Mouse (Mus musculus) intestine, embryonic 15.5 days (tissue): ENCODE data around the gene Camsap3. TPM values are rescaled to one million over a fixed set of nuclear protein-coding genes. Genes with fewer than 3 reads are reported as not detected.

Experiments used
- ATAC-seq: fragments of 200-750 bp; cut with Nextera tagmentation; 2 replicates; pipeline ENCODE4 v1.8.0; 2017; ENCODE audit warnings: moderate TSS enrichment, moderate library complexity
- H3K27ac ChIP-seq: fragments of 300-500 bp; sonication (generic); 2 replicates; pipeline ENCODE4 v1.5.1; 2015; ENCODE audit warnings: mild to moderate bottlenecking, inconsistent platforms
- H3K27me3 ChIP-seq: fragments of 300-500 bp; sonication (generic); replicated peaks from 2 replicates; pipeline ENCODE4 v1.6.1; 2015; ENCODE audit warnings: inconsistent platforms
- H3K36me3 ChIP-seq: fragments of 300-500 bp; sonication (generic); 2 replicates; pipeline ENCODE4 v1.6.1; 2015; ENCODE audit warnings: inconsistent platforms
- H3K4me1 ChIP-seq: fragments of 300-500 bp; sonication (generic); replicated peaks from 2 replicates; pipeline ENCODE4 v1.6.1; 2015; ENCODE audit warnings: inconsistent platforms
- H3K4me2 ChIP-seq: fragments of 300-500 bp; sonication (generic); replicated peaks from 2 replicates; pipeline ENCODE4 v1.6.1; 2015; ENCODE audit warnings: mild to moderate bottlenecking, inconsistent platforms
- H3K4me3 ChIP-seq: fragments of 300-500 bp; sonication (generic); replicated peaks from 2 replicates; pipeline ENCODE4 v1.5.1; 2015; ENCODE audit warnings: inconsistent platforms
- H3K9ac ChIP-seq: fragments of 300-500 bp; sonication (generic); 2 replicates; pipeline ENCODE4 v1.6.1; 2015; ENCODE audit warnings: inconsistent platforms
- H3K9me3 ChIP-seq: fragments of 300-500 bp; sonication (generic); 2 replicates; pipeline ENCODE4 v1.6.1; 2016; ENCODE audit warnings: inconsistent platforms
- WGBS: fragments of 180-500 bp; shearing (Covaris S2); methylation state at CpG from one replicate; pipeline ENCODE4 v1.1.7; 2015; 5-methylcytosine and 5-hydroxymethylcytosine counted together
- polyA plus RNA-seq: library from polyadenylated mRNA; unstranded; fragments of >200 nt; fragmentation: Nextera tagmentation; extraction: Ambion mirVana; gene quantifications from 2 replicates; pipeline ENCODE4 v1.2.1, GENCODE M21; 2015

Camsap3 gene
- polyA plus RNA-seq, 1 experiment from 2014 or later: 21.0 TPM

DNA sequence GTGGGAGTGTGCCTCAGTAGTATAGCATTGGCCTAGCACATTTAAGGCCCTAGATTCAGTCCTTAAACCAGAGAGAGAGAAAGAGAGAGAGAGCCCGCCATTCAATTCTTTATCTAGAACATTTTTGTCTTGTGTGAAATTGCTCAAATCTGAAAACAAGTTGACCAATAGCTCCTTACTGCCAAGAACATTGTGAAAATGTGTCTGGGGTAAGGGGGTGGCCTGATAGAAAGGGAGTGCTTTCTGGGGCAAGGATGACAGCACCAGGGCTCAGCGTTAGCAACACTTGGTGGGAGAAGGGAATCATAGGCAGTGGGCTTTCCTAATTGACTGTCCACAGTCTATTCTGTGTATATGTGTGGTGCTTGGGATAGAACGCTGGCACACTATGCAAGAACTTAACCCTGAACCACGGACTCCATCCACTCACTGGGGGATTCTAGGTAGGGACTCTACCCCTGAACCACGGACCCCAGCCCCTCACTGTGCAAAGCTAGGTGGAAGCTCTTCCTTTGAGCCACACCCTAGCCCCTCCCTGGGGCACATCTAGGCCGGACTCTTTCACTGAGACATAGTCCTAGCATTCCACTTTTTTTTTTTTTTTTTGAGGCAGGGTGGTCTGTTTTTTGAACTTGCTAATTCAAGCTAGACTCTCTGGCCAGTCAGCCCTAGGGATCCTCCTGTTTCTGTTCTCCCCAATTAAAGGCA is 59.9 kb downstream of the Camsap3 start:
- H3K27me3 ChIP-seq: no peaks in the 10 kb centered on the region
- H3K4me3 ChIP-seq: no peak overlapping the region
- H3K9me3 ChIP-seq: no peaks in the 10 kb centered on the region
- H3K9ac ChIP-seq: no peak overlapping the region
- no peak overlapping the region for H3K27ac ChIP-seq
- H3K36me3 ChIP-seq: no peaks in the 10 kb centered on the region
- H3K4me2 ChIP-seq: no peak overlapping the region
- WGBS: 84% methylated on average over 6 of the region's 6 CpGs
- no peaks in the 10 kb centered on the region for H3K4me1 ChIP-seq
- no peak for ATAC-seq

DNA sequence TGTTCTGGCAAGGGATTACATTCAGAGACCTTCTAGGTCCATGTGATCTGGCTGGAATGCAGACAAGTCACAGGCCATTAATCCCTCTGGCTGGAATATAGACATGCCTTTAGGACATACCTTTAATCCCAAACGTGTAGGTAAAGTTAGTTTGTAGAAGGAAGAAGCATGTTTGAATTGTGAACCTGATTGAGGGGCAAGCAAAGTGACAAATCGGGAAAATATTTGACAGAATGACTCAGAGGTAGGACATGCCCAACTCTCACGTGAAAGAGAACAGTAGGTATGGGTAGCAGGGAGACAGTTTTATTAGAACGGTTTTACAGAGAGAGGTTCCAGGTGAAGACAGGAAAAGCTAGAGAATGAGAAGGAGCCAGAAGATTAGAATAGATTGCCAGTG is 60.5 kb downstream of the Camsap3 start:
- Histone ChIP-seq H3K4me3 (no peak overlapping the region), H3K4me1 (no peaks in the 10 kb centered on the region), H3K36me3 (no peaks in the 10 kb centered on the region), H3K27ac (no peak overlapping the region), H3K4me2 (no peak overlapping the region), H3K9ac (no peak overlapping the region), H3K9me3 (no peaks in the 10 kb centered on the region), H3K27me3 (no peaks in the 10 kb centered on the region)
- 69% methylated on average over 4 of the region's 4 CpGs for WGBS
- no peak for ATAC-seq

DNA sequence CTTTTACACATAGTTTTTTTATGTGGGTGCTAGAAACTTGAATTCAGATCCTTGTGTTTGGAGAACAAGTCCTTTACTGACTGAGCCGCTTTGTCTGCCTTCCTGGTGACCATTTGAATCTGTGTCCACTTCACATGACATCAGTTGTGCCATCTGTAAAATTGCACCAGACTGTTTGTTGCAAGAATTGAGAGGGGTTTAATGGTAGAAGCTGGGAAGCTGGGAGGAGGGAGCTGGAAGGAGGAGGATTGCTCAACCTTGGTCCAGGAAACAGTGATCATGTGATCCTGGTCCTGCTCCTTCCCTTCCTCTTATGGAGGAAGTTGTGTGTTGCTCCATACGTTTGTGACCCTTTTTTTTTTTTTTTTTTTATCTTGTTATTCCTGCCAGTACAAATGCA is 61.2 kb downstream of the Camsap3 start:
- Histone ChIP-seq H3K36me3 (no peaks in the 10 kb centered on the region), H3K4me3 (no peak overlapping the region), H3K27me3 (no peaks in the 10 kb centered on the region), H3K27ac (no peak overlapping the region), H3K9ac (no peak overlapping the region), H3K4me1 (no peaks in the 10 kb centered on the region), H3K4me2 (no peak overlapping the region), H3K9me3 (no peaks in the 10 kb centered on the region)
- no peak for ATAC-seq
- 68% methylated on average over 2 of the region's 2 CpGs for WGBS

DNA sequence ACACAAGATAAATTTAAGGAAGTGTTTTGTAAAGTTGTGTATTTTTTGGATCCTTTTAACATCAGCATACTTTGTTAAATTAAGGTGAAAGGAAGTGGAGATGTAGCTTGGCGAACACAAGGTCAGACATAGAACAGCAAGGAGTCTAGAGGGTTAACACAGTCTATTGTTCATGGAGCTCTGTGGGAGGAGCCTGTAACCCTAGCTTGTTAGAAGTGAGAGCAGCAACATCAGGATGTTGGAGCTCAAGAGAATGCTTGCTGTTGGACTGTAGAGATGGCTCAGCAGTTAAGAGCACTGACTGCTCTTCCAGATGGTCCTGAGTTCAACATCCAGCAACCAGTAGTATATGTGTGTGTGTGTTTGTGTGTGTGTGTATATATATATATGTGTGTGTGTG is 61.9 kb downstream of the Camsap3 start:
- H3K27ac ChIP-seq: no peak overlapping the region
- H3K36me3 ChIP-seq: no peaks in the 10 kb centered on the region
- WGBS: 39% methylated on average over 1 of the region's 1 CpGs
- H3K9ac ChIP-seq: no peak overlapping the region
- no peaks in the 10 kb centered on the region for H3K4me1 ChIP-seq
- H3K27me3 ChIP-seq: no peaks in the 10 kb centered on the region
- no peak for ATAC-seq
- no peaks in the 10 kb centered on the region for H3K9me3 ChIP-seq
- H3K4me3 ChIP-seq: no peak overlapping the region
- H3K4me2 ChIP-seq: no peak overlapping the region

DNA sequence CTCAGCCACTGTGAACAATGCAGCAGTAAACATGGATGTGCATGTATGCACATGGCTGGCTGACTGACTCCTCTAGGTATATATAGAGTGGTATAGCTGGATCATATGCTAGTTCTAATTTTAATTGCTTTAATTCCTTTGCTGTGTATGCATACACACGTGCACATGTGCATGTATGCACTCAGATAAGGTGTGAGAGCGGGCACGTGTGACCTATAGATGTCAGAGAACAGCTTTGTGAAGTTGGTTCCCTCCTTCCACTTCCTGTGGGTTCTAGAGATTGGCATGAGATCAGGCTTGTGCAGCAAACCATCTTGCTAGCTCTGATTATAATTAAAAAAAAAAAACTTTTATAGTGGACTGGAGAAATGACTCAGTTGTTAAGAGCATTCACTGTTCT is 65.8 kb downstream of the Camsap3 start:
- no peaks in the 10 kb centered on the region for H3K4me1 ChIP-seq
- no peaks in the 10 kb centered on the region for H3K9me3 ChIP-seq
- no peaks in the 10 kb centered on the region for H3K27me3 ChIP-seq
- H3K9ac ChIP-seq: no peak overlapping the region
- H3K4me3 ChIP-seq: no peak overlapping the region
- ATAC-seq: no peak
- no peaks in the 10 kb centered on the region for H3K36me3 ChIP-seq
- no peak overlapping the region for H3K4me2 ChIP-seq
- H3K27ac ChIP-seq: no peak overlapping the region
- 63% methylated on average over 3 of the region's 3 CpGs for WGBS

DNA sequence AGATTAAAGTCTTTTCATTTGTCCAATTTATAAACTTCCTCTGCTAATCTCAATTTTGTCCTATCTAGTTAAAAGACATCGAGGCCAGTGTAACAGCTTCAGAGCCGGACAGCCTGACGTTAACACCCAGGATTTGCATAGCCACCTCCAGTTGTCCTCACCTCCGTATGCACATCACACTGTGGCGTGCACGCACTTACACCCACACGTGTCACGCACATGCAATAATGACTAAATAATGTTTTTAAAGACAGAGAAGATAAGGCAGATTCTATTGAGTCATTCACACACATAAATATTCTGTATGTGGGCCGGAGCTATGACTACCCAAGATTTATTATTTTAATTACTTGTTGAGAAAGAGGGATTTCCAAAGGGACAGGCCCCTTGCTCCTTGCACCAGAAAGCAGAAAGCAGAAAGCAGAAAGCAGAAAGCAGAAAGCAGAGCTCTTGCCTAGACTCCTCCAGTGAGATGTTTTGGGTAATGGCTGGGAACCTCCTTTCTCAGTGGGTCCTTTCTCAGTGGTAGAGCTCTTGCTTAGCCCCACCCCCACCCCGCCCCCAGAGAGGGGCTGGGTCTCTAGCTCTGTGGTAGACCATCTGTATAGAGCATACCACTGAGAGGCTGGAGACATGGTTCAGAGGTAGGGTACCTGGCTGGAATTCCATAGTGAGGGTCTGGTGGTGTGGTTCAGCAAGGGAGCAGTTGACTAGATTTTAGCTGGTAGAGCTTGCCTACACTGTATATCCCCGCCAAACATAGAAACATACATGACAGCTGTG is 67.8 kb downstream of the Camsap3 start:
- WGBS: 70% methylated on average over 11 of the region's 11 CpGs
- H3K27ac ChIP-seq: no peak overlapping the region
- peak; percentile 12; the same call in 1 of the 2 replicates for ATAC-seq
- H3K9me3 ChIP-seq: no peaks in the 10 kb centered on the region
- H3K4me2 ChIP-seq: no peak overlapping the region
- no peaks in the 10 kb centered on the region for H3K36me3 ChIP-seq
- H3K4me3 ChIP-seq: no peak overlapping the region
- H3K27me3 ChIP-seq: no peaks in the 10 kb centered on the region
- no peak overlapping the region for H3K9ac ChIP-seq
- H3K4me1 ChIP-seq: no peaks in the 10 kb centered on the region

DNA sequence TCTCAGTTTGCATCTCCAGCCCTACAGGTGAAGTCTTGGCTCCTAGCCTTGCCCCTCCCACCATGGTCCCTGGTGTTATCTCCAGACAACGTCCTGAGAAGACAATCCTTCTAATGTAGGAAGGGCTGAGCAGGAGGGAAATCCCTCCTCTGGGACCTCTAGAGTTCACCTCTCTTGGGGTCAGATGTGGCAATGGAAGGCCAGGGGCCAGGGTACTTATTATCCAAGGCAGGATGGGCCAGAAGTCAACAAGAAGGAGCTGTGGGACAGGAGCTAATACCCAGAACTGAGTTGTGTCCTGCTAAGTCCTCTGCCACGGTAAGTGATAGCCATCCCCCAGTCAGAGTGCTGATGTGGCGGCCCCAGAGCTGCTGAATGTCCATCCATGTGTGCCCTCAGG is 68.4 kb downstream of the Camsap3 start, which contains the start of gene Retn:
TSS of gene Retn (plus strand) at position 245 of the 400 bp plus-strand sequence.
- Histone ChIP-seq H3K4me3 (no peak within 1 kb of the TSS), H3K36me3 (no peaks in the 10 kb centered on the region), H3K27me3 (no peaks in the 10 kb centered on the region), H3K9me3 (no peaks in the 10 kb centered on the region), H3K4me1 (no peaks in the 10 kb centered on the region), H3K9ac (no peak within 1 kb of the TSS), H3K27ac (no peak within 1 kb of the TSS), H3K4me2 (no peak within 1 kb of the TSS)
- no peak for ATAC-seq
- 70% methylated on average over 3 of the region's 3 CpGs for WGBS

DNA sequence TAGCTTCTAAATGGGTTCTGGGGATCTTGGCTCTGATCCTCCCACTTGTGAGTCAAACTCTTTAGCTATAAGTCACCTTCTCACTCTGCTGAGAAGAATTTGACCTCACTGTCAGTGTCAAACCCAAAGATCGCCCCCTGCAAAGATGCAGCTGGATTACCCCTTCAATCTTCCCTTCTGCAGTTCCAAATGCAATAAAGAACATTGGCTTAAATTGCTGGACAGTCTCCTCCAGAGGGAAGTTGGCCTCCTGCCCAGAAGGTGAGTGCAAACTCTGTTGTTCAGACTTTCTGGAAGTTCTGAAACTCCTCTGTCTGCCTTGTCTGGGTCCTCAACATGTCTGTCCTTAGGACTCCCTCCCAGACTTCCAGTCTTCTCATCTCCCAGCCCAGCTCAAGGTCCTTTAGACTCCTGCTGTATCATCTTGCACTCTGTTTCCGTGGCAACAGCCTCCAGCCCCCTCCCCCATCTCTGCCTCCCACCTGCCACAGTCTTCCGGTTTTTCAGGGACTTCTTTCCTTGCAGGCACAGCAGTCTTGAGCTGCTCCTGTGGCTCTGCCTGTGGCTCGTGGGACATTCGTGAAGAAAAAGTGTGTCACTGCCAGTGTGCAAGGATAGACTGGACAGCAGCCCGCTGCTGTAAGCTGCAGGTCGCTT is 69.8 kb downstream of the Camsap3 start:
- Histone ChIP-seq H3K9ac (no peak overlapping the region), H3K27ac (no peak overlapping the region), H3K36me3 (no peaks in the 10 kb centered on the region), H3K4me2 (no peak overlapping the region), H3K4me3 (no peak overlapping the region), H3K9me3 (no peaks in the 10 kb centered on the region), H3K27me3 (no peaks in the 10 kb centered on the region), H3K4me1 (no peaks in the 10 kb centered on the region)
- WGBS: 22% methylated on average over 7 of the region's 7 CpGs
- ATAC-seq: no peak

Other genes with a start within 250 kb of the Camsap3 start
- 0.19 and 0.21 TPM in 2 replicates for gene A430078G23Rik, start 233.9 kb upstream of the Camsap3 start, polyA plus RNA-seq
- gene Arhgef18, start 194.3 kb upstream of the Camsap3 start, polyA plus RNA-seq: 6.6 and 7.0 TPM in 2 replicates
- 8.9 and 15.2 TPM in 2 replicates for gene Pex11g, start 119.6 kb upstream of the Camsap3 start, polyA plus RNA-seq
- not detected in 2 replicates for gene Tex45, start 116.4 kb upstream of the Camsap3 start, polyA plus RNA-seq
- 31.3 and 32.6 TPM in 2 replicates for gene Zfp358, start 94.2 kb upstream of the Camsap3 start, polyA plus RNA-seq
- gene Mcoln1, start 86.8 kb upstream of the Camsap3 start, polyA plus RNA-seq: 52.4 and 60.9 TPM in 2 replicates
- 34.4 and 36.7 TPM in 2 replicates for gene Pnpla6, start 71.9 kb upstream of the Camsap3 start, polyA plus RNA-seq
- 5.0 and 5.1 TPM in 2 replicates for gene C330021F23Rik, start 19.3 kb upstream of the Camsap3 start, polyA plus RNA-seq
- gene Xab2, start 34.0 kb downstream of the Camsap3 start, polyA plus RNA-seq: 45.2 and 50.9 TPM in 2 replicates
- gene Pet100, start 34.3 kb downstream of the Camsap3 start, polyA plus RNA-seq: 89.9 and 93.4 TPM in 2 replicates
- 0.10 TPM in 1 of 2 replicates, not detected in the other for gene Pcp2, start 38.3 kb downstream of the Camsap3 start, polyA plus RNA-seq
- gene Stxbp2, start 43.7 kb downstream of the Camsap3 start, polyA plus RNA-seq: 110 and 123 TPM in 2 replicates
- gene Retn, start 68.5 kb downstream of the Camsap3 start, polyA plus RNA-seq: 0.27 TPM in 1 of 2 replicates, not detected in the other
- gene Mcemp1, start 78.5 kb downstream of the Camsap3 start, polyA plus RNA-seq: 0.40 and 0.54 TPM in 2 replicates
- gene Fcor, start 85.1 kb downstream of the Camsap3 start, polyA plus RNA-seq: 8.0 and 9.1 TPM in 2 replicates
- 36.0 and 36.7 TPM in 2 replicates for gene Trappc5, start 89.0 kb downstream of the Camsap3 start, polyA plus RNA-seq
- 0.08 and 0.09 TPM in 2 replicates for gene Fcer2a, start 106.9 kb downstream of the Camsap3 start, polyA plus RNA-seq
- gene Clec4g, start 133.4 kb downstream of the Camsap3 start, polyA plus RNA-seq: 0.40 TPM in 1 of 2 replicates, not detected in the other
- gene Cd209a, start 161.7 kb downstream of the Camsap3 start, polyA plus RNA-seq: 0.15 and 0.23 TPM in 2 replicates